Mouse (Mus musculus) heart, postnatal 0 days (tissue): ENCODE results near the gene Myh4. TPM values are rescaled to one million over a fixed set of nuclear protein-coding genes. Genes with fewer than 3 reads are reported as not detected.

Source experiments
- ATAC-seq: fragments of 200-750 bp; cut with Nextera tagmentation; 2 replicates; pipeline ENCODE4 v1.8.0; 2017; ENCODE audit warnings: low read depth, moderate number of reproducible peaks, moderate library complexity; ENCODE audit not compliant: insufficient read depth
- DNase-seq: peaks from one replicate; pipeline ENCODE4 v3.0.0-alpha.2; 2016; ENCODE audit warnings: low spot score
- H3K27ac ChIP-seq: fragments of 300-500 bp; sonication (generic); 2 replicates; pipeline ENCODE4 v1.5.1; 2014; ENCODE audit warnings: low read depth, mild to moderate bottlenecking
- H3K27me3 ChIP-seq: fragments of 300-500 bp; sonication (generic); 2 replicates; pipeline ENCODE4 v1.6.1; 2014; ENCODE audit warnings: low read length, mixed read lengths; ENCODE audit not compliant: control insufficient read depth, insufficient read depth
- H3K36me3 ChIP-seq: fragments of 300-500 bp; sonication (generic); replicated peaks from 2 replicates; pipeline ENCODE4 v1.6.1; 2014; ENCODE audit warnings: low read length, mixed read lengths; ENCODE audit not compliant: control insufficient read depth, insufficient read depth
- H3K4me1 ChIP-seq: fragments of 300-500 bp; sonication (generic); 2 replicates; pipeline ENCODE4 v1.6.1; 2014; ENCODE audit warnings: antibody characterized with exemption; ENCODE audit not compliant: control insufficient read depth, insufficient read depth
- H3K4me2 ChIP-seq: fragments of 300-500 bp; sonication (generic); 2 replicates; pipeline ENCODE4 v1.6.1; 2014; ENCODE audit warnings: low read depth, mild to moderate bottlenecking, low read length, moderate library complexity
- H3K4me3 ChIP-seq: fragments of 300-500 bp; sonication (generic); 2 replicates; pipeline ENCODE4 v1.5.1; 2014; ENCODE audit warnings: low read depth, low read length
- H3K9ac ChIP-seq: fragments of 300-500 bp; sonication (generic); replicated peaks from 2 replicates; pipeline ENCODE4 v1.6.1; 2014; ENCODE audit warnings: low read depth, low read length, mixed read lengths
- H3K9me3 ChIP-seq: fragments of 300-500 bp; sonication (generic); replicated peaks from 2 replicates; pipeline ENCODE4 v1.6.1; 2016; ENCODE audit warnings: low read length; ENCODE audit not compliant: control insufficient read depth
- CTCF ChIP-seq: IDR thresholded peaks from 2 replicates; pipeline ENCODE4 v1.5.1; 2016; ENCODE audit warnings: antibody characterized with exemption, control low read depth, low read depth
- EP300 ChIP-seq: IDR thresholded peaks from 2 replicates; pipeline ENCODE4 v1.6.1; 2016; ENCODE audit warnings: antibody characterized with exemption, low read depth
- WGBS: fragments of 180-500 bp; shearing (Covaris S2); extraction: QIAGEN DNeasy Blood & Tissue Kit; methylation state at CpG from one replicate; pipeline ENCODE4 v1.1.7; 2014; 5-methylcytosine and 5-hydroxymethylcytosine counted together
- polyA plus RNA-seq: library from polyadenylated mRNA; unstranded; fragments of >200 nt; fragmentation: Nextera tagmentation; extraction: Ambion mirVana; gene quantifications from 2 replicates; pipeline ENCODE4 v1.2.1, GENCODE M21; 2015
- total RNA-seq: library from RNA; depleted of rRNA; stranded (reverse); fragments of >200 nt; gene quantifications from 2 replicates; pipeline ENCODE4 v1.2.3, GENCODE M21; 2014; ENCODE audit warnings: low replicate concordance; rRNA removed

Myh4 gene
- total RNA-seq (not detected in 2 replicates), polyA plus RNA-seq (not detected in 2 replicates)

DNA sequence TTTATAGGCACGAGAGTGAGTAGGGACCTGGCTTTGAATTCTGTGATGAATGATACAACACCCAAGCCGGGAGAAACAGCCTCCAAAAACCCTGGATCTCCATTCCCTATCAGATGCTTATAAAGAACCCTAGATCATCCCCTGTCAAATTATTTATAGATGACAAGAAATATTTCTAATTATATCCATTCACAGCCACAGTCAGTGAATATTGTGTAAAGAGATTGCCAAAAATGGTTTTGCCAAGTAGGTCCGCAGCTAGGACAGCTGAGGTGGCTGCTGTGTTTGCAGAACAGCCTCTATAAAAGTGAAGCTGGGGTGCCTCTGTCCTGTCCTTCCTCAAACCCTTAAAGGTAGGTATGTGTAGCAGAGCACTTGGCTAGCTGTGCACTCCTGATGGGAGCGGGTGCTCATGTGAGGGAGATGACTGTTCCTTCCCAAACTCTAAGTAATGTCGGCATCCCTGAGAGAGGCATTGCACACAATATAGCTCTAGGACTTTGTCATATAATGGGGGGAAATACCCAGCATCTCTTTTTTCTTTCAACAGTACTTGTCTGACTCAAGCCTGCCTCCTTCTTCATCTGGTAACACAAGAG, at the start of gene Myh4:
Gene Myh4 (plus strand): TSS at position 549 of the 599 bp plus-strand sequence.
- no peaks in the 10 kb centered on the region for H3K36me3 ChIP-seq

DNA sequence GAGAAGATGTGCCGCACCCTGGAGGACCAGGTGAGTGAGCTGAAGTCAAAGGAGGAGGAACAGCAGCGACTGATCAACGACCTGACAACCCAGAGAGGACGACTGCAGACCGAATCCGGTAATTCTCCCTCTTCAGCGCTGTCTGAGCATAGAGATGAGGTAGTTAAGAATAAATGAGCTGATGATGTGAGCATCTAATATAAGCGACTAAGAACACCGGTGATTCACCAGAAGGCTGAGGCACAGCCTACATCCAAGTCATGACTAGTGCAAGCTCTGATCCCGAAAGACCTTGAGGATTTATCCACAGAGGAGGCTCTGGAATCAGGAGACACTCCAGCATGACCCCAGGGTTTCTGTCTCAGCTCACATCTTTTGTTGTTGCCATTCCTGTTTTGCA, 47.5 kb upstream of the Myh4 start:
- no peaks in the 10 kb centered on the region for H3K27me3 ChIP-seq
- H3K36me3 ChIP-seq = no peaks in the 10 kb centered on the region
- H3K9me3 ChIP-seq = no peaks in the 10 kb centered on the region
- 70% methylated on average over 10 of the region's 10 CpGs for WGBS
- no peaks in the 10 kb centered on the region for H3K4me1 ChIP-seq
- TF ChIP-seq CTCF = no peak
- TF ChIP-seq EP300 = no peak
- DNase-seq (no peak), ATAC-seq (no peak)
- H3K4me3 ChIP-seq = no peak overlapping the region
- no peak overlapping the region for H3K9ac ChIP-seq
- H3K27ac ChIP-seq = no peak overlapping the region
- no peak overlapping the region for H3K4me2 ChIP-seq

More for the DNA sequence above, at the start of gene Myh4:
- DNase-seq (no peak), ATAC-seq (no peak)
- no peak within 1 kb of the TSS for H3K9ac ChIP-seq
- 80% methylated on average over 5 of the region's 5 CpGs for WGBS
- H3K9me3 ChIP-seq = no peaks in the 10 kb centered on the region
- no peaks in the 10 kb centered on the region for H3K4me1 ChIP-seq
- H3K27me3 ChIP-seq = no peaks in the 10 kb centered on the region
- TF ChIP-seq EP300 = no peak
- no peak for TF ChIP-seq CTCF
- no peak within 1 kb of the TSS for H3K4me2 ChIP-seq
- no peak within 1 kb of the TSS for H3K4me3 ChIP-seq
- H3K27ac ChIP-seq = no peak within 1 kb of the TSS

DNA sequence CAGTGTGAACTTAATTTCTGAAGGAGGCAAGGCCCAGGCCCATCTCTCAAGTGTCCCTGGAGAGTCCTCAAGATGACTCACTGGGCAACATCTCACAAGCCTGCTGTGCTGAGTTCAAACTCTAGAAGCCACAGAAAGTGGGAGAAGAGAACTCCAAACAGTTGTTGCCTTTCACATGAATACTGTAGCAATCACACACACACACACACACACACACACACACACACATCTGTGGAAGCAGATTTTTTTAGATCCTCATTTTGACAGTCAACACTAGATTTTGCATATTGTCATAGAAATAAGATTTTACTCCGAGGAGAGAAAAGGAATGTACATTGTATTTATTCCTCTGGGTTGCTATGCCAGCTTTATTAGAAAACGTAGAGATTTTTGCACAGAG, 47.0 kb upstream of the Myh4 start:
- ATAC-seq (no peak), DNase-seq (no peak)
- Histone ChIP-seq H3K4me3 (no peak overlapping the region), H3K4me2 (no peak overlapping the region), H3K9ac (no peak overlapping the region), H3K4me1 (no peaks in the 10 kb centered on the region), H3K36me3 (no peaks in the 10 kb centered on the region), H3K27me3 (no peaks in the 10 kb centered on the region), H3K27ac (no peak overlapping the region), H3K9me3 (no peaks in the 10 kb centered on the region)
- no peak for TF ChIP-seq CTCF
- TF ChIP-seq EP300 = no peak
- WGBS = 73% methylated on average over 2 of the region's 2 CpGs

DNA sequence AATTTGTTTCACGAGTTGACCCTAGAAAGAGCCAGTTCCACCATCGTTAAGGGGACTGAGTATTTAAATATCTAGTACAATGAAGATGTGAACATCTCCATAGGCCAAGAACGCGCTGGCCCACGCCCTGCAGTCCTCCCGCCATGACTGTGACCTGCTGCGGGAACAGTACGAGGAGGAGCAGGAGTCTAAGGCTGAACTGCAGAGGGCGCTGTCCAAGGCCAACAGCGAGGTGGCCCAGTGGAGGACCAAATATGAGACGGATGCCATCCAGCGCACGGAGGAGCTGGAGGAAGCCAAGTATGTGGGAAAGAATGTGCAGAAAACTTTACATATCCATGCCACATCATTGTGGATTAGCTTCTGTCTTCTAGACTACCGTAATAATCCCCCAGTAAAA, 46.3 kb upstream of the Myh4 start:
- no peaks in the 10 kb centered on the region for H3K36me3 ChIP-seq
- DNase-seq = no peak
- no peak overlapping the region for H3K27ac ChIP-seq
- H3K4me3 ChIP-seq = no peak overlapping the region
- H3K9me3 ChIP-seq = no peaks in the 10 kb centered on the region
- no peak overlapping the region for H3K9ac ChIP-seq
- TF ChIP-seq CTCF (no peak), EP300 (no peak)
- no peaks in the 10 kb centered on the region for H3K27me3 ChIP-seq
- no peaks in the 10 kb centered on the region for H3K4me1 ChIP-seq
- no peak for ATAC-seq
- no peak overlapping the region for H3K4me2 ChIP-seq
- WGBS = 84% methylated on average over 14 of the region's 14 CpGs

DNA sequence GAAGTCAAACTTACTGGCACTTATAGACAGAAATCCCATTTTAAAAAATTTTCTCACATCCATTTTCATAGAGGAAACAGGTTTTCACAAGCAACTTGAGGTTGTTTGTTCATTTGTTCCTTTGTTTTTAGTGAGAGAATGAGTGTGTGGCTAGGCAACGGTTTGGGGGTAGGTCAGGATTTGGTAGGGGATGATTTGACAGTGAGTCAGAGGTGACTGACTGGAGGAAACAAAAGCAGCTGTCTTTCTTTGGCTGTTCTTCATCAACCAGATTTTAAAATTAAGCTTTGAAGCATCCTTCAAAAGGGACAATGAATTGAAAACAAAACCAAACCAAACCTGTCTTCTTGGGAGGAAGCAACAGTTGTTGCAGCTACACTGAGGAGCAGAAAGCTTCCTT, 38.5 kb upstream of the Myh4 start:
- Histone ChIP-seq H3K9me3 (no peaks in the 10 kb centered on the region), H3K36me3 (no peaks in the 10 kb centered on the region), H3K9ac (no peak overlapping the region), H3K4me1 (no peaks in the 10 kb centered on the region), H3K27me3 (no peaks in the 10 kb centered on the region), H3K27ac (no peak overlapping the region), H3K4me2 (no peak overlapping the region), H3K4me3 (no peak overlapping the region)
- WGBS = 24% methylated on average over 1 of the region's 1 CpGs
- no peak for TF ChIP-seq CTCF
- TF ChIP-seq EP300 = no peak
- ATAC-seq (no peak), DNase-seq (no peak)

DNA sequence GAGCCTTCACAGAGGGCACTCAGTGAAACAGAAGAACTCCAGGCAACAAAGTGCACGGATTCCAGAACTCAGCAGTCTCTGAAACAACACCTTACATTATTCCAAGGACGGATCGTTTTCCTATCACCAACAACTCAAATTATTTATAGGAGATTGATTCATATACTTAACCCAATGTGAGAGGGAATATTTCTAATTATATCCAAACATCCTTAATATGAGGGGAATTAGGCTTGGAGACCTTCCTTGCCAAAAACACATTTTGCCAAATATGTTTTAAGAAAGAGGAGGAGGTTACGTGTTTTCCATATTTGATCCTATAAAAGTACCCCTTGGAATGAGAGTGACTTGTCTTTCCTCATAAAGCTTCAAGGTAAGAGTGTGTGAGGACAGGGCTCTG, 38.1 kb upstream of the Myh4 start, which contains the start of gene Myh1:
Gene Myh1 (plus strand): TSS at position 301 of the 400 bp plus-strand sequence.
- TF ChIP-seq CTCF (no peak), EP300 (no peak)
- Histone ChIP-seq H3K4me2 (no peak within 1 kb of the TSS), H3K27me3 (no peaks in the 10 kb centered on the region), H3K9ac (no peak within 1 kb of the TSS), H3K27ac (no peak within 1 kb of the TSS), H3K4me3 (no peak within 1 kb of the TSS), H3K9me3 (no peaks in the 10 kb centered on the region), H3K36me3 (no peaks in the 10 kb centered on the region), H3K4me1 (no peaks in the 10 kb centered on the region)
- no peak for ATAC-seq
- DNase-seq = no peak
- WGBS = 53% methylated on average over 4 of the region's 4 CpGs
